Mouse (Mus musculus) cerebellum, postnatal 10 days (tissue): ENCODE measurements around the gene Rnf208.

Source experiments
- DNase-seq, 2 experiments: peaks; one replicate each; pipeline ENCODE4 v3.0.0; 2021; ENCODE audit warnings: mixed read lengths in 2 of 2

The Rnf208 gene

DNA sequence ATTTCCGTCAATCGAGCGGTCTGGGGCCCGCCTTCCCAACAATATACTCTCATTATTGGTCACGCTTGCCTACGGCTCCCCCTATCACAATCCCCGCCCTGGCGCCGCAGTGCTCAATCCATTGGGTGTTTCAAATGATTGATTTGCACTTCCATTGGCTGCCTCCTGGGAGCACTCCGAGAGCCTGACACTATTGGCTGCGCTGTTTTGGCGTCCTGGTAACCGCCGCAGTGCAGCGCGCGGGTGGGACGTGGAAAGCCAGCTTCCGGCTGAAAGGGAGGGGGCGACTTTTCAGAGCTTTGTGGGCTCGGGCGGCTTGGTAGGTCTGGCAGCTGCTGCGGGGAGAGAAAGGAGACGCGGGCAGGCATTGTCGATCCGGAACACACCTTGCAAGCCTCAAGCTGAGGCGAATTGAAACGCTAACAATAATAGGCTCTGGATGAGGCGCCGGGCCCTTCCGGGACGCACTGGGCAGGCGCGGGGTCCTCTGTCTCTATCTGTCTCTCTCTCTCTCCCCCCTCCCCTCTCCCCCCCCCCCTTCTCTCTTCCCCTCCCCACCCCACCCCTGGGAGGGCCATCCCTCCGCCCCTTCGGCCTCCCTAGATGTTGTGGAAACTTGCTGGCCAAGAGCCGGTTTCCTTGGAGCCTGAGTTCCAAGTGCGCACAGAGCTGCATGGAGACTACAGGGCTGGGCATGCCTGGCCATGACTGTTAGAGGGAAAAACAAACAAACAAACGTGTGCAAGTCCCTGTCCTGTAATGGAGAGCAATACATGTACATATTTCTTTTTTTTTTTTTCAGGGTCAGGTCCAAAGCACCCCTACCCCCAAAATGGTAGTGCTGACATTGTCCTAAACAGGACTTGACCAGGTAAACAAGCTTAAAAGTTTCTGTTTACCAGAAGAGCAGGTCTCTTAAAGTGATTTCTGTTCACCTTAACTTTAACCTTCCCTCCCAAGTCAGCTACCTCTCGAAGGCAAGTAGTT, 17.0 kb upstream of the Rnf208 start:
- DNase-seq, result peak; percentile 98 to 99

DNA sequence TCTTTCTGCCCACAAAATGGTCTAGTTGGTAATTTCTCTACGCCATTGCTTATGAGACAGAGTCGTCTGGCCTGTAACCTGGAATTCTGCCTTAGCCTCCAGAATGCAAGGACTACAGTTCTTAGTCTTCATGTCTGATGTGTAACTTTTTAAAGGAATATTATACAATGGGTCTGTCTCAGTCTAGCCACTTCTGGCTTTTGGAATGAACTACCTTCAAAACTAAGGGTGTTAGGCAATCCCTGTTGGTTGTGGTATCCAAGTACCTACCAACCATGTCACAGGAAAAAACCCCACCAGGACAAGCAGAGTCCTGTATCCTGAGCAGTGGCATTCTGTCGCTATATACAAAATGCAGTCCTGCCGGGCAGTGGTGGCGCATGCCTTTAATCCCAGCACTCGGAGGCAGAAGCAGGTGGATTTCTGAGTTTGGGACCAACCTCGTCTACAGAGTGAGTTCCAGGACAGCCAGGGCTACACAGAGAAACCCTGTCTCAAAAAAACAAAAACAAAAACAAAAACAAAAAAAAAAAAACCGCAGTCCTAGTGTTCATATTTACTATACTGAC, 16.2 kb upstream of the Rnf208 start:
- DNase-seq, result no peak

DNA sequence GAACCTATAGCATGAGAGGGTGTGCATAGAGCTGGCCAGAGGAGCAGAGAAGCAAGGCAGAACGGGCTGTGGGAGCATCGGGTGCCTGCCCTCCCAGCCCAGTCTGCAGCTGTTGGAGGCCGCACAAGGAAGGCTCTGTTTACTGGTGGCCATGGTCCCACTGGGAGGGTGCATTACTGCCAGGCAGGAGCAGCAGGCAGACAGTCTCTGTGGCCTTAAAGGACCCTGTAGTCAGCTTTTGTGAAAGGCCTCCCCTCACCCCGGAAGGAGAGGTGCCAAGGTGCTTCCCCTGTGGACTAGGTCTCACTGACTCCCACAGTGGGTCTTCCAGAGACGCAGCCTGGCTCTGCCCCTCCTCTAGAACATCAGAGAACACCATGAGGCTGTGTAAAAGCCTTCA, 15.2 kb upstream of the Rnf208 start:
- DNase-seq, result peak; percentile 33 to 63

DNA sequence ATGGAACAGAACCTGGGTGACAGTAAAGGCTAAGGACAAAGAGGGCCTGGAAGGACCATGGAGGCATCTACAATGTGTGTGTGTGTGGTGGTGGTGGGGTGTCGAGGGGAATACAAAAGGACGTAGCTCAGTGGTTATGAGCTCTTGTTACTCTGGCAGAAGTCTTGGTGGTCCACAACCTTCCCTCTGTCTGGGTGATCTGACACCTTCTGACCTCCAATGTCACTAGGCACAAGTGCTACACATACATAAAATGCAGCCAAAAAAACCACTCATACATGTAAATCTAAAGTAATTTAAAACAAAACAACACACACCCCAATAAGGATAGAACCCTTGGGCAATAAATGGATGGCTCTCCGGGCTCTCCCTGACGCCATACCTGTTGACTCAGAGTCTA, 14.6 kb upstream of the Rnf208 start:
- DNase-seq, result no peak

DNA sequence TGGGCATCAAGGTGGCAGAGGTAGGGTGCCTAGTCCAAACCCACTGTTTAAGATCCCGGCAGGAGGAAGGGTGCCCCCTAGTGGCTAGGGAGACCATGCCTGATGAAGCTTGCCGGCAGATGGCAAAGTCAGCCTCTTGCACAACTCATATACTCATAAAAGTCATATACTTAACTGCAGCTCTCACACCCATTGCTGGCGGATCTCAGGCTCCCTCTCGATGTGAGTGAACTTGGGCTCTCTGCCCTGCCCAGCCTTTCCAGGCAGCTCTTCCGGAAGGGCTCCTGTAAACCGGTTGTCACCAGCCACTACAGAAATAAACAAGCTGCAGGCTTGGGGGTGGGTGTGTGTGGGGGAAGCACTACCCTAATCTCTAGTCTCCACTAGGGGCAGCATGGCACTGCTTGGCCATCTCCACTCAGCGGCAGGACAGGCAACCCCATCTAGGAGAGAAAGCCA, 13.6 kb upstream of the Rnf208 start:
- peak; percentile 91 to 94 for DNase-seq

DNA sequence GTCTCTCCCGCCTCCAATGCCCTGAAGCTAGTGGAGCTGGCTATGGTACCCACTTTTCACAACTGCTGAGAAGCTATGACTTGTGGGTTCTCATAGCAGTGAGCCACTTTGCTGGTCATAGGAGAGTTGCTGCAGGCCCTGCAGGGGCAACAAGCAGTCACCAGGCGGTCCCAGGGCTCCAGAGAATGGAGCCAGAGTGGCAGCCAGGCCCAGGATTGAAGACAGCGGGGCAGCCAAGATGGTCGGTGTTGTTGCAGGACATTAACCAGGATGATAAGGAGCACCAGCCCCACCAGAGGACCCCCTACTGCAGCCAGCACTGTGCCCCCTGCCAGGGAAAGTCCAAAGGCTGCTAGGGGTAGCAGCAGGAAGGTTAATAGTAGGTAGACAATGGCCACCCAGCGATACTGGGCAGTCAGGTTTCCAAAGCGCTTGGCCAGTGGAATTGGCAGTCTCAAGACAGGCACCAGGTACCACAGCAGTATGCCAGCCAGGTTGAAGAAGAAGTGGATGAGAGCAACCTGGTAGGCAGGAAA, 13.0 kb upstream of the Rnf208 start:
- peak in 1 of 2 experiments; percentile 26 for DNase-seq

DNA sequence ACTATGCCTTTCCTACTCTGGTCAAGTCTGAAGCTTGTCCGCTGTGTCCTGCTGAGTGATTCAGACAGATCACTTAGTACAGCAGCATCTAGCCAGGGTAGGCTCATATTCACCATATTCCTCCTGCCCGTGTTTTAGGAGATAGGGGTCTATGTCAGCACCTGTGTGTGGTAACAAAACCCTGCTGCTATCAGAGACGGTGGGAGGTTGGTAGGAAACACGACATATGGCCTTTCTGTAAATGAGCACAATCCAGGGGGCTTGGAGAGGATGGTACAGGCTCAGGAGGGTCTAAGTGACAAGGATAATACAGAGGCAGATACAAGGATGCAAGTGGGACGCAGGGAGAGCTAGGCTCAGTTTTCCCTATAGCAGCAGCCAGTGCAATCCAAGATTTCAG, 12.5 kb upstream of the Rnf208 start:
- DNase-seq, result no peak

DNA sequence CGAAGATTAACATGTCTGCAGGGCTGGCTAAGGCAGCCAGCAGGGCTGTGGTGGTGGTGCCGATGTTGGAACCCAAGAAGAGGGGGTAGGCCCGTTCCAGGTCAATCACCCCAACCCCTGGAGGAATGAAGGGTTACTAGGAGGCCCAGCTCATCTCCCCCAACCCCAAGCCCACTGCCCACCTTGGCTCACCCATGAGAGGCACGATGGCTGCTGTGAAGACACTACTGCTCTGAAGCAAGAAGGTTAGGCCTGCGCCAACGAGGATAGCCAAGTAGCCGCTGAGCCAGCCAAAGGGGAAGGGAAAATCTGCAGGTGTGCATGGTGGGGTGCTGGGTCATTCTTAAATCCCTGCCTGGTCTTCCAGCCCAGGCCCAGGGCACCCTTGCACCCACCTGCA, 11.5 kb upstream of the Rnf208 start:
- DNase-seq, result no peak

DNA sequence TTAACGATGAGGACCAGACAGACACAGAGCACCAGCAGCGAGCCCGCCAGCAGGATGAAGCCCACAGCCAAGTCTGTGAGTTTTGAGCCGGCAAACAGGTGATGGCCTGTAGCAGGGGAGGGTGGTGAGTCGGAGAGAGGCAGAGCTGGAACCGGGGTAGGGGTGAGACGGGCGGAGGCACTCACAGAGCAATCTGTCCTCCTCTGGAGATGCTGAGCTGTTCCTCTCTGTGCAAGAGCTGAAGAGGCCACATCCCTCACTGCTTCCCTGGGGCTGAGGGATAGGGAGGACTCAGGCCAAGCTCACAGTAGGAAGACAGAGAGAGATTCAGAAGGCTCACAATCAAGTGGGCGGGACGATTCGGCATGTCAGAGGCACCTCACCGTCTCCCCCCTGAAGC, 11.0 kb upstream of the Rnf208 start:
- no peak for DNase-seq

DNA sequence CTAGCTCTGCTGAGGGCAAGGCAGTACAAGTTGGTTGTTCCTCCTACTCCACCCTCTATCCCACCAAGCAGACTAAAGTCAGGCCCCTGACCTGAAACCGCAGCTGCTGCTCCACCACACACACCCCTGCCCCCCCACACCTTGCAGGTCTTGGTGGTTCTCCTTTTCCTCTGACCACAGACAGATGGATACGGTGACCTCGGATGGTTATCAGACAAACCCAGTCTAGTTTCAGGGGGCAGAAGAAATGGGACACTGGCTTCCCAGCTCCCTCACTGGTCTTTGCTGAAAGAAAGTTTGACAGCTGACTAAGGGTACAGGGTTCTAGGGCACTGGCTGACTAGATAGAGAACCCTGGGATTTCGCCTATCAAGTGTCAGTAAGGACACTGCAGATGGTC, 8.6 kb upstream of the Rnf208 start:
- DNase-seq, result no peak

DNA sequence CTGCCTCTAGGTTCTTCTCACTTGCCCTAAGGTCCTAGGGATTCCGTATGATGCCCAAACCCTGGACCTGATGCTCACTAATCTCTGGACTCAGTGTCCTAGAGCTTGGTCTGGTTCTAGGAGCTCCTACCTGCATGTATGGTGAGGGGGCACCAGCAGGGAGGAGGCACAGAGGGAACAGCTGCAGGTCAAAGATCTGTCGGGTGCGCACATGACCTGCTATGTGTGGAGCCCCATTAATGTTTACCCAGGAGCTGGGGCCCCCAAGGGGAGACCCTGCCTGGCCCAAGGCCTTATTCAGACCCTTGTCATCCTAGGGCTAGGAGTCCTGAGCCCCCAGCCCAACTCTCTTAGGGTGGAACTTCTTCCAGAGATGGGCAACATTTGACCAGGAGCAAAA, 8.0 kb upstream of the Rnf208 start, which contains the start of gene Slc34a3:
Gene Slc34a3, minus strand, starts transcription at position 315 of the 400 bp plus-strand sequence.
- no peak for DNase-seq

DNA sequence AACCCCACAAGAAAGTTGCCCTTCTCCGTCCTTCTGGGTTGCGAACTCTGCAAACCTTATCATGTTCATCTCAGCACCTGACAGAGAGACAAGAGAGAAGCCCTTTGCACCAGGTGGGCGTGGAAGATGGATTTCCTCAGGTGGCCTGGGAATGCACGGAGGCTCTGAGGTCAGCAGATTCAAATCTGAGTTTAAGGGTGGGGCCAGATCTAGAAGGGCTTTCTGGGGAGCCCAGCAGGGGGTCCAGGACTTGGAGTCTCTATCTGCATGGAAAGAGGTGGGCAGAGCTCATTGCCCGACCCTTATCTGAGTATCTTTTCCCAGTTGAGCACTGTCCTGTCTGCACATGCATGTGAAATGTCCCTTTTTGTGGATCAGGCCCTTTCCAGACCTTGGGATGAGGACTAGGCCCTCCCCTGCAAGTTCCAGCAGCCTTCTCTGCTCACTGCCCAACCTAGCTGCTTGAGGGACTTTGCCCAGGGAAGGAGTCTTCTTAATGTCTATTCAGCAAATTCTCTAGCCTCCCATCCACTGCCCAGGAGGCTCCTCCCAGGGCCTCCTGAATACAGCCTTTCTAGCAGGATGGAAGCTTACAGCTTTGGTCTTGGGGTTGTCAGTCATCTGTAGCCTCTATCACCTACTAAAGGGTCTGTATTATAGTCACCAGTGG, 7.4 kb upstream of the Rnf208 start:
- DNase-seq, result no peak

DNA sequence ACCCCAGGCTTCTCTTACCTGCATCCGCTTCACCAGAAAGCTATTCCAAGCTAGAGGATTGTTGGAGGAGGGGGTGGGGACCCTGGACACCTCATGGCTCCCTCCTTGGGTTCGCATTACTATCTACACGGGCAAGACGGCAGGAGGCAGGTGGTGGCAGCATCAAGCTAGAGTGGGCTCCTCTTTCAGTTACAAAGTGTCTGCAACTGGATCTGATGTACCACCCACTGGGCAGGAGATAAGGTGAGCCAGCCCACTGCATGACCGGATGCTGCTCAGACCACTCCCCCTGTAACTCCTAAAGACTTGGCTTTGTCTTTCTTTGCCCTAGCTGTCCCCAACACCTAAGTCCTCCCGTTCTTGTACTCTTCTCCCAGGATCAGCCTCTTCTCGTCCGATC, 5.4 kb upstream of the Rnf208 start, which contains the start of gene Rnf224:
Gene Rnf224, minus strand, starts transcription at position 174 of the 400 bp plus-strand sequence.
- no peak for DNase-seq

DNA sequence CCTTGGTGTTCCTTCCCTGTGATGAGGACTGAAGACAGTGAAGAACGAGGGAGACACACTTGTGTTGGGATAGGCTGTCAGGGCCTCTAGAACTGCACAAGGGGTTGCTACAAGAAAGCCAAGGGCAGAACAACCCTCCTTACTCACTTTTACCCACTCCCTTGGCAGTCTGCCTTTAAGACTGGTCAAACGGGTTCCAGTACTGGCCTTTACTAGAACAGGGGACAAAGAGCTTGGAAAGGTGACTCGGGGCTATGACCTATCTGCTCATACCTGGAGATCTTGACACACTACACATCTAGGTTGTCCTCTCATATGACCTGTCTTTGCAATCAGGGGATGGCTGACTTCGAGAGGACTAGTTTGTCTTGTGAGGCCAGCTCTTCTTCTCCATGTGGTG, 4.5 kb upstream of the Rnf208 start:
- no peak for DNase-seq

DNA sequence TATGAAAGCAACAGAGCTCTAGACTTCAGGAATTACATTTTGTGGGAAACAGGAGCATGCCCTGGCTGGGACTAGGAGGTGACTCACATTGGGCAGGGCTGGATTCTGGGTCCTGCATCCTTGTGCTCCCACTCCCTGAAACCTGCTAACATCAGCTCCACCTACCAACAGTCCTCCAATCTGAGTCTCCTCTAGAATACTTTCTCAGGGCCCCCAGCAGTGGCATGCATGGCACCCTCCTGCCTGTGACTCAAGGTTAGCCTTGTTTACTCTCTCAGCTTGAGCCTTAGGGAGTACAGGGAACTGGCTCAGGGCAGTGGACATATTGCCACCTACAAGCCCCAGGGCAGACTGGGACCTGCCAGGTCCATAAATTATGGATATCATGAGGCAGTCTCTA, 3.9 kb upstream of the Rnf208 start:
- DNase-seq, result no peak

DNA sequence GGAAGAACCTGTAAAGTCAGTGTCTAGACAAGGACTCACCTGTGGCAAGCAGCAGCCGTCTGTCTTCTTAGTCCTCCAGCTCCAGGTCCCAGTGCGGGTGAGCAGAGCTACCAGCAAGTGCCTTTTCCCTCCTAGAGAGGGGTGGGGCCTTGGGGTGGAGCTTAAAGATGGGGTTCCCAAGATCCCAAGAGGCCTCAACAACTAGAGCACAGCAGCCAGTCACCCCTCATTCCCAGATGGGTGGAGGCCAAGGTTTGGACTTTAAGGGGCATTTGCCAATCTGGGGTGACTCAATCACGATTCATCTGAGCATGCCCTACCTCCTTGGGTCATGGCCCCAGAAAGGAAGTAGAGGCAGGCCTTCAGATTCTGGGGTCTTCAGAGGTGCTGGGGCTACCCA, 2.3 kb upstream of the Rnf208 start:
- DNase-seq, result no peak

DNA sequence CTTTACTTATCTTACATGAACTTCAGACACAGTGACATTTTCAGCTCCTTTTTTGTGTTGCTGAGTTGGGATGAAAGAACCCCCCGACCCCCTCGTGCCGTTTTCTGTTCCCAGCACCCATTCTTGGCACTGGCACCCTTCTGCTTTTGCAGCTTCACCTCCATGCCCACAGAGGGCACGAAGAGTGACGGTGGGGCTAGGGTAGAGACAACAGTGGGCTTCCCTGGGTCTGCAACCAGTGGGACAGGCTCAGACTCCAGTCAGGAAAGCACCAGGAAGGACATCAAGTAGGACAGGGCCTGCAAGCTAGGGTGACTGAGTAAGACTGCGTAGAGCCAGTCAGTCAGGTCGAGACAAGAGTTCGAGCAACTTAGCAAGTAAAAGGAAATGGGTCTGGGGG, 1.7 kb upstream of the Rnf208 start:
- no peak for DNase-seq

DNA sequence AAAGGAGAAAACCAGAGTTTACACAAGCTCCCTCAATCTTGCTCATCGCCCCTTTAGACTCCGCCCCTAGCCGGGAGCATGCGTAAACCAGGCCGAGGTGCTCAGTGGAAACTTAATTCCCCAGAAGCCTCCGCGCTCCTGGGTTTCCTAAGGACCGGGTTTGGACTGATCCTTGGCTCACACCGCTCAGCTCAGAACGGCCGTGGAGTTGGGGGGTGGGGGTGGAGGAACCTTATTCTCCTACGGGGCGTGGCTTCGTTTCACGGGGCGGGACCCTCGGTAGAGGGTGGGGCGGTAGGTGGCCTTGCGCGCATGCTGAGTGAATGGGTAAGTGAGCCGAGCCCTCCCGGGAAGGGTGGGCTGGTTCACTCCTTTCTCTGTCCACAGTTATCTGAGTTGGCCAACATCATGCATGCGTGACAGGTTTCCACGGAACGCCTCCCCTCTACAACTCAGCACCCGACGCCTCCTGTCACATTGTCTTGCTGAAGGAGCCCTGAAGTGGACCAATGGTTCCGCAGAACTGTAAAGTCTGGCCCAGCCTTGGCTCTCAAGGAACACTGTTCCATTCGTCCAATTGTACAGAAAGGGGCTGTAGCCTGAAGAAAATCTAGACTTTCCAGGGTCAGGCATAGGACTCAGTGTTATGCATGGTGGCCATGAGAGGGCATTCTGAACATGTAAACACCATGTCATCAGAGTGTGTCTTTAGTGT, 1.2 kb upstream of the Rnf208 start:
- DNase-seq, result peak; percentile 68 to 74

DNA sequence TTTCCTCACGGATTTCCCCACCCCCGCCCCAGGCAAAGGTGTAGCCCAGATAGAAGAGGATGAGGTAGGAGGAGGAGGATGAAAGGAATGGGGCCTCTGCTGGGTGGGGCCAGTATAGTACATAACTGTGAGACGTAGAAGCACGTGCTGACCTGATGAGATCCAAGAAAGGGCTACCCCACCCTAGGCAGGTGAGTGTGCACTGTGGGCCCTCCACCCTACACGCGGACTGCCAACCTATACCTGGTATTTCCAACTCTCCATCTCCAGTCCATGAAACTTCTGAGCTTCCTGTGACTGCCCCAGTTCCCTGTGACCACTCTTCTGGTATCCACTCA, 648 bp upstream of the Rnf208 start:
- DNase-seq, result no peak

DNA sequence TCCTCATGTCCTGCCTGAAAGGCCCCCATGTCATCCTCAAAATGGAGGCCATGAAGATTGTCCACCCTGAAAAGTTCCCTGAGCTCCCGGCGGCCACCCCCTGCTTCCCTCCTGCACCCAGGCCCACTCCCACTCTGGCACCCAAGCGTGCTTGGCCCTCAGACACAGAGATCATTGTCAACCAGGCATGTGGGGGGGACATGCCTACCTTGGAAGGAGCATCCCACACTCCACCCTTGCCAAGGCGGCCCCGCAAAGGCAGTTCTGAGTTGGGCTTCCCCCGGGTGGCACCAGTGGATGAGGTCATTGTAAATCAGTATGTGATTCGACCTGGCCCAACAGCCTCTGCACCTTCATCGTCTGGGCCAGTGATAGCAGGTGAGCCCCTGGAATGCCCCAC, 1.3 kb downstream of the Rnf208 start:
- DNase-seq, result no peak

DNA sequence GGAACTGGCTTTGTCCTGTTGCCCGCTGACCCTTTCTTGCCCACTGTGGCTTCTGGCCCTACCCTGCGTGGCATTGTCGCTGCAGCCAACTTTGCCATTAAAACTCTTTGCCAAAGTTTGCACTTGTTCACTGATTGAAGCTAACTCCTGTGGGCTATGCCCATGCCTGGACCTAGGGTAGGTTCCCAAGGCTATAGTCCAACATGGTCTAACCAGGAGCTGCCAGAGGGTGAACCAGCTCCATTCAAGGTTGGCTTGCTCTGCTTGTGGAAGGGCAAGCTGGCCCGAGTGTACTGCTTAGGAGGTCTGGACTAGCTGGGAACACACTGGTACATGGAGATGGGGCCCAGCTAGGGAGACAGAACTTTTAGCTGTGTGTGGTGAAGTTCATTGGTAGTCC, 2.1 kb downstream of the Rnf208 start:
- DNase-seq, result no peak

DNA sequence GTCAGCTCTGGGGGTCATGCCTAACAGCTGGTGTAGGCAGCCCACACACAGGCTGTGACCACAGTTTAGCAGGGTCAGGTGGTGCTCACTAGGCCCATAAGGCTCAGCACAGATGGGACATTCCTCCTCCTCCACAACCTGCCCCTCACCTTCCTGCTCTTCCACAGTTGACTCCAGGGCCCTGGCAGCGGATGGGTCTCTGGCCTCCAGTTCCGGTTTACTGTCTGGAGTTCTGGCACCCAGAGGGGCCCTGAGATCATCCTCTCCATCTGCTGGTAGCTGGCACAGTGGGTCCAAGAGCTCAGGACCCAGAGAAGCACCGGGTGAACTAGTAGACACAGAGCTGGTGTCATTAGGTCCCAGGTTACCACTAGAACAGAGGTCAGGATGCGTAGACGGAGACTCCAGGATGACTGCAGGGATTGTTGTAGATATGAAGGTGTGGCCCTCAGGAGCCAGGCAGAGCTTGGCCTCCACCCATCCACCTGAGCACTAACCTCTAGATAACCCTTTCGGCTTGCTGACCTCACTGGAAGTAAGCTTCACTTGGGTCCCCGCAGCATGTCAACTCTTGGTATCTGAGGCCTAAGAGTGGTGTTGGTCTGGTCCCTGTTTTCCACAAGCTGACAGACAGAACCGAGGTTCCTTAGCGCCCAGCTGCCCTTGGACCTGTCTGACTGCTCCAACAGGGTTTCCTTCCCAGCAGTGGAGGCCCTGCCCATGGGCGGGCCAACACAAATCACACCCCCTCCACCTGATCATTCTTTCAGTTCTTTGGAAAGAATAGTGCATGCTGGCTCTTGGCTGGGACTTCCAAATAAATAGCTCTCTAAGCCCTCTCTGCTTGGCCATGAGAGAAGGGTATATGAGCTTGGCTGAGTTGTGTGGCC, 4.4 kb downstream of the Rnf208 start, which contains the start of gene AL732309.1:
Gene AL732309.1, minus strand, starts transcription at position 681 of the 890 bp plus-strand sequence.
- peak in 1 of 2 experiments; percentile 45 for DNase-seq
